In genomic region chr2:122385095-122385494, GRCm38 (mm10) we compare ENCODE assay signal across 32 mouse cellular contexts. TPM values are rescaled to one million over a fixed set of nuclear protein-coding genes. Genes with fewer than 3 reads are reported as not detected.
DNase-seq lines count a peak whose midpoint lies in the region; ATAC-seq and TF ChIP-seq lines count a peak whose summit lies in the region.
"Had no signal": no experiment of that assay in that cellular context is flagged by ENCODE, and none has a peak within 500 bp of the region (broad histone marks: within the 10 kb centered on the region; RNA-seq: fewer than 3 reads in every experiment).

No protein-coding gene starts in this region.

- TF ChIP-seq RAD21 in CH12.LX (IDR thresholded peaks at IDR 0.05; ENCODE audit: low read depth, low read length), result peak; percentile 18

- in situ Hi-C loops in CH12.LX (cut with MboI; ENCODE audit: low pct_ligation_motif_present, low pct_unique_long_range_greater_than_20kb, low sequenced_read_pairs), result loop anchor here (25.0 kb wide), 1 partner anchor 227 kb away; the partner anchor contains the start of gene Gatm

- no peak overlapping the region for H3K4me2 ChIP-seq in kidney, postnatal 0 days (ENCODE audit: low read length)
- no peak overlapping the region for H3K4me2 ChIP-seq in midbrain, postnatal 0 days (ENCODE audit: low read depth, low read length, poor library complexity, severe bottlenecking)
- no peak overlapping the region for H3K4me2 ChIP-seq in midbrain, embryonic 13.5 days (replicated peaks)
- H3K4me2 ChIP-seq in CH12.LX (ENCODE audit: insufficient read depth, low read depth, poor library complexity, severe bottlenecking), result no peak overlapping the region
- H3K4me2 ChIP-seq: embryonic facial prominence, embryonic 15.5 days; forebrain, embryonic 12.5 days; heart, embryonic 11.5 days; hindbrain, embryonic 12.5 days; limb, embryonic 13.5 days; liver, embryonic 13.5 days; lung, embryonic 15.5 days had no signal

- H3K4me3 ChIP-seq in kidney, postnatal 0 days (replicated peaks; ENCODE audit: low read depth, low read length), result no peak overlapping the region
- H3K4me3 ChIP-seq in midbrain, postnatal 0 days (ENCODE audit: low read depth, low read length), result no peak overlapping the region
- H3K4me3 ChIP-seq in midbrain, embryonic 13.5 days (replicated peaks), result no peak overlapping the region
- H3K4me3 ChIP-seq in CH12.LX (replicated peaks in 1 of 3; ENCODE audit: low read depth in 2 of 3, low read length in 2 of 3, poor library complexity in 1 of 3), result no peak overlapping the region
- H3K4me3 ChIP-seq: embryonic facial prominence, embryonic 10.5 days; embryonic facial prominence, embryonic 15.5 days; forebrain, embryonic 12.5 days; hindbrain, embryonic 12.5 days; layer of hippocampus, adult 2 months; left cerebral cortex, adult 2 months; limb, embryonic 13.5 days; liver, embryonic 13.5 days; lung, embryonic 15.5 days had no signal

- no peak for ATAC-seq in kidney, postnatal 0 days (replicated peaks; ENCODE audit: low FRiP score, low read depth)
- no peak for ATAC-seq in midbrain, postnatal 0 days (ENCODE audit: low FRiP score)
- no peak for ATAC-seq in midbrain, embryonic 13.5 days
- ATAC-seq: activated CD4-positive, CD25-positive, alpha-beta regulatory T cell, adult 4 months; forebrain, postnatal 0 days; hindbrain, postnatal 0 days had no signal

- no peak overlapping the region for H3K9ac ChIP-seq in kidney, postnatal 0 days (ENCODE audit: low read depth, low read length)
- H3K9ac ChIP-seq in midbrain, postnatal 0 days (replicated peaks; ENCODE audit: low read length, poor library complexity, severe bottlenecking), result no peak overlapping the region
- H3K9ac ChIP-seq in midbrain, embryonic 13.5 days (replicated peaks), result no peak overlapping the region
- no peak overlapping the region for H3K9ac ChIP-seq in CH12.LX (ENCODE audit: insufficient read depth, low read depth)
- H3K9ac ChIP-seq: embryonic facial prominence, embryonic 15.5 days; forebrain, embryonic 12.5 days; forebrain, postnatal 0 days; hindbrain, embryonic 12.5 days; limb, embryonic 13.5 days; liver, embryonic 13.5 days; lung, embryonic 15.5 days had no signal

- WGBS in kidney, postnatal 0 days, result 54% methylated on average over 3 of the region's 3 CpGs
- 48% methylated on average over 3 of the region's 3 CpGs for WGBS in midbrain, postnatal 0 days
- 40% methylated on average over 3 of the region's 3 CpGs for WGBS in midbrain, embryonic 13.5 days

- no peak overlapping the region for H3K27ac ChIP-seq in kidney, postnatal 0 days
- no peak overlapping the region for H3K27ac ChIP-seq in midbrain, postnatal 0 days (ENCODE audit: low read depth, low read length)
- H3K27ac ChIP-seq in midbrain, embryonic 13.5 days, result no peak overlapping the region
- H3K27ac ChIP-seq in CH12.LX (ENCODE audit: insufficient read depth, low read depth), result no peak overlapping the region
- H3K27ac ChIP-seq: embryonic facial prominence, embryonic 10.5 days; embryonic facial prominence, embryonic 15.5 days; forebrain, embryonic 12.5 days; hindbrain, embryonic 12.5 days; hindbrain, postnatal 0 days; layer of hippocampus, adult 2 months; left cerebral cortex, adult 2 months; limb, embryonic 13.5 days; liver, embryonic 13.5 days; lung, embryonic 15.5 days; macrophage had no signal

- no peaks in the 10 kb centered on the region for H3K36me3 ChIP-seq in kidney, postnatal 0 days (ENCODE audit: insufficient read depth, low read length)
- no peaks in the 10 kb centered on the region for H3K36me3 ChIP-seq in midbrain, postnatal 0 days (ENCODE audit: insufficient read depth, low read length)
- no peaks in the 10 kb centered on the region for H3K36me3 ChIP-seq in midbrain, embryonic 13.5 days
- H3K36me3 ChIP-seq in CH12.LX (replicated peaks in 1 of 2; ENCODE audit: control insufficient read depth in 1 of 2, insufficient read depth in 1 of 2, low read length in 1 of 2), result no peaks in the 10 kb centered on the region
- H3K36me3 ChIP-seq: embryonic facial prominence, embryonic 10.5 days; embryonic facial prominence, embryonic 15.5 days; forebrain, embryonic 12.5 days; hindbrain, embryonic 12.5 days; limb, embryonic 13.5 days; liver, embryonic 13.5 days; lung, embryonic 15.5 days had no signal

- TF ChIP-seq EP300 in CH12.LX (IDR thresholded peaks at IDR 0.05; ENCODE audit: low read length), result no peak

- no peaks in the 10 kb centered on the region for H3K9me3 ChIP-seq in kidney, postnatal 0 days (replicated peaks; ENCODE audit: low read length)
- H3K9me3 ChIP-seq in midbrain, postnatal 0 days (ENCODE audit: low read length), result no peaks in the 10 kb centered on the region
- H3K9me3 ChIP-seq in midbrain, embryonic 13.5 days, result no peaks in the 10 kb centered on the region
- no peaks in the 10 kb centered on the region for H3K9me3 ChIP-seq in CH12.LX (replicated peaks; ENCODE audit: low read length)
- H3K9me3 ChIP-seq: embryonic facial prominence, embryonic 10.5 days; embryonic facial prominence, embryonic 15.5 days; forebrain, embryonic 12.5 days; hindbrain, embryonic 12.5 days; limb, embryonic 13.5 days; liver, embryonic 13.5 days; lung, embryonic 15.5 days had no signal

- DNase-seq in kidney, postnatal 0 days (ENCODE audit: low spot score), result no peak
- DNase-seq in kidney, postnatal 36 days, result no peak
- no peak for DNase-seq in midbrain, postnatal 0 days (ENCODE audit: low spot score)
- peak; percentile 25 for DNase-seq in CH12.LX (ENCODE audit: extremely low read depth)
- DNase-seq in naive thymus-derived CD4-positive, alpha-beta T cell, adult 2 months (ENCODE audit: low read depth), result peak; percentile 53
- no peak for DNase-seq in urinary bladder, postnatal 10 days (ENCODE audit: low spot score)
- DNase-seq: adrenal gland, adult 2 months; cerebellum, adult 2 months; cerebellum, postnatal 14 days; forebrain, postnatal 0 days; gastrocnemius, postnatal 10 days; heart, postnatal 36 days; kidney, adult 11 months; kidney, postnatal 25 days; liver, embryonic 13.5 days; midbrain, embryonic 14.5 days; right cerebral cortex, postnatal 4 days had no signal

- no peaks in the 10 kb centered on the region for H3K4me1 ChIP-seq in kidney, postnatal 0 days (replicated peaks; ENCODE audit: insufficient read depth, low read length)
- H3K4me1 ChIP-seq in midbrain, postnatal 0 days (ENCODE audit: insufficient read depth, low read length), result no peaks in the 10 kb centered on the region
- H3K4me1 ChIP-seq in midbrain, embryonic 13.5 days (replicated peaks), result 0 out of 2 replicates have a peak, but pooled peaks cover 4% of the 10 kb centered on the region
- peaks cover 3 to 18% of the 10 kb centered on the region in 2 experiments; a peak in 2 of 4 replicates for H3K4me1 ChIP-seq in CH12.LX (ENCODE audit: control insufficient read depth in 1 of 2, insufficient read depth in 2 of 2)
- H3K4me1 ChIP-seq: hindbrain, embryonic 12.5 days had no signal

- peak; percentile 12; the same call in 1 of the 2 replicates for TF ChIP-seq CTCF in kidney, postnatal 0 days (IDR thresholded peaks at IDR 0.05; ENCODE audit: low read depth)
- 0 out of 2 replicates have a peak, but pooled peaks have one; percentile 6 for TF ChIP-seq CTCF in midbrain, postnatal 0 days (IDR thresholded peaks at IDR 0.05)
- TF ChIP-seq CTCF in CH12.LX (conservative IDR thresholded peaks at IDR 0.05 in 1 of 2, IDR thresholded peaks at IDR 0.05 in 1 of 2; ENCODE audit: low read depth in 2 of 2, low read length in 2 of 2), result peak; percentile 60 to 65

- dilution Hi-C loops in CH12.LX (cut with MboI; ENCODE audit: extremely low pct_ligation_motif_present, extremely low pct_unique_long_range_greater_than_20kb, low sequenced_read_pairs), result no loop called here

- H3K79me2 ChIP-seq in CH12.LX (replicated peaks; ENCODE audit: control insufficient read depth, extremely low read depth, insufficient read depth, poor library complexity, severe bottlenecking), result no peaks in the 10 kb centered on the region

- H3K27me3 ChIP-seq in kidney, postnatal 0 days (ENCODE audit: insufficient read depth, low read length), result no peaks in the 10 kb centered on the region
- no peaks in the 10 kb centered on the region for H3K27me3 ChIP-seq in midbrain, postnatal 0 days (ENCODE audit: insufficient read depth, low read length)
- H3K27me3 ChIP-seq in midbrain, embryonic 13.5 days, result no peaks in the 10 kb centered on the region
- H3K27me3 ChIP-seq in CH12.LX (replicated peaks), result no peaks in the 10 kb centered on the region
- H3K27me3 ChIP-seq: embryonic facial prominence, embryonic 15.5 days; hindbrain, embryonic 12.5 days; limb, embryonic 13.5 days; liver, embryonic 13.5 days; lung, embryonic 15.5 days had no signal

- no peak for TF ChIP-seq POLR2A in CH12.LX (IDR thresholded peaks at IDR 0.05; ENCODE audit: low read depth, low read length)

TF ChIP-seq in CH12.LX, 34 proteins besides CTCF, POLR2A, EP300 and RAD21:
- TF ChIP-seq BHLHE40 (IDR thresholded peaks at IDR 0.05; ENCODE audit: low read depth, low read length) (no peak), ETS1 (conservative IDR thresholded peaks at IDR 0.05; ENCODE audit: low read depth, low read length) (no peak), TBP (conservative IDR thresholded peaks at IDR 0.05; ENCODE audit: low read depth, low read length) (no peak), HCFC1 (IDR thresholded peaks at IDR 0.05; ENCODE audit: low read depth, low read length) (no peak), SMC3 (IDR thresholded peaks at IDR 0.05; ENCODE audit: low read depth, low read length) (peak; percentile 44), IRF4 (IDR thresholded peaks at IDR 0.05; ENCODE audit: low read depth, low read length) (no peak), JUND (conservative IDR thresholded peaks at IDR 0.05; ENCODE audit: low read depth, low read length) (no peak)

RNA-seq across cellular contexts. Expression of gene Shf, which starts 16.1 kb away (rescaled TPM):
- polyA plus RNA-seq in kidney, postnatal 0 days (2015; fragmentation: Nextera tagmentation; extraction: Ambion mirVana), result 1.3 and 2.3 TPM in 2 replicates
- total RNA-seq in midbrain, postnatal 0 days (2014; rRNA removed), result 95.6 and 138 TPM in 2 replicates
- 9.2 and 11.6 TPM in 2 replicates for polyA plus RNA-seq in midbrain, postnatal 0 days (2015; fragmentation: Nextera tagmentation; extraction: Ambion mirVana)
- polyA plus RNA-seq in midbrain, embryonic 13.5 days (2015; fragmentation: Nextera tagmentation; extraction: Ambion mirVana), result 7.1 and 10.2 TPM in 2 replicates
- total RNA-seq in CH12.LX (2012; rRNA removed) (2.1 and 2.7 TPM in 2 replicates), CH12.LX (2014; rRNA removed) (0.49 and 1.2 TPM in 2 replicates)
- polyA plus RNA-seq in CH12.LX (2012; ENCODE audit: insufficient read length, low read depth), result 2.0 and 2.1 TPM in 2 replicates

RNA-seq across cellular contexts. Expression of gene Slc28a2, which starts 41.2 kb away (rescaled TPM):
- 0.46 and 0.55 TPM in 2 replicates for polyA plus RNA-seq in kidney, postnatal 0 days (2015; fragmentation: Nextera tagmentation; extraction: Ambion mirVana)
- not detected in 2 replicates for total RNA-seq in midbrain, postnatal 0 days (2014; rRNA removed)
- polyA plus RNA-seq in midbrain, postnatal 0 days (2015; fragmentation: Nextera tagmentation; extraction: Ambion mirVana), result 0.10 TPM in 1 of 2 replicates, not detected in the other
- 0.09 TPM in 1 of 2 replicates, not detected in the other for polyA plus RNA-seq in midbrain, embryonic 13.5 days (2015; fragmentation: Nextera tagmentation; extraction: Ambion mirVana)
- total RNA-seq in CH12.LX (2012; rRNA removed) (15.9 and 16.3 TPM in 2 replicates), CH12.LX (2014; rRNA removed) (30.3 and 32.0 TPM in 2 replicates)
- polyA plus RNA-seq in CH12.LX (2012; ENCODE audit: insufficient read length, low read depth), result 28.3 and 31.4 TPM in 2 replicates
- total RNA-seq: layer of hippocampus, postnatal 14 days; left cerebral cortex, postnatal 25 days had no signal
- polyA plus RNA-seq: forebrain, embryonic 12.5 days; hindbrain, postnatal 0 days; midbrain, embryonic 14.5 days had no signal

Comparison
In these comparisons a context has a peak if more than half of its experiments do, and no peak if none do; other contexts are left out.
1. DNase-seq: peak in CH12.LX (single experiment) and naive thymus-derived CD4-positive, alpha-beta T cell, adult 2 months (single experiment); none in kidney, postnatal 0 days (single experiment), kidney, postnatal 36 days (0 of 2), midbrain, postnatal 0 days (single experiment) and urinary bladder, postnatal 10 days (single experiment).
2. CTCF ChIP-seq: peak in every context shown above with its lines; median percentile 62 in CH12.LX; 12 in kidney, postnatal 0 days; 6 in midbrain, postnatal 0 days.
3. RNA of gene Slc28a2, which starts 41.2 kb away (polyA plus RNA-seq): 28.3 to 31.4 TPM in CH12.LX; 0.46 to 0.55 TPM in kidney, postnatal 0 days, 0.10 TPM in midbrain, postnatal 0 days and 0.09 TPM in midbrain, embryonic 13.5 days; every median in the first group is over 10 times any median in the second.